Mouse (Mus musculus) heart, adult 2 months (tissue): Measurements from ENCODE around the gene Uap1.

Source experiments
- CTCF ChIP-seq: fragments of 200-600 bp; IDR thresholded peaks from 2 replicates; pipeline ENCODE4 v1.8.1; 2022; ENCODE audit warnings: antibody characterized with exemption, mild to moderate bottlenecking, moderate library complexity
- EP300 ChIP-seq: fragments of 200-500 bp; IDR thresholded peaks from 2 replicates; pipeline ENCODE4 v1.6.1; 2011; ENCODE audit warnings: low read depth, low read length, control low read depth; ENCODE audit not compliant: insufficient read depth
- POLR2A ChIP-seq: fragments of 200-500 bp; IDR thresholded peaks from 2 replicates; pipeline ENCODE4 v1.6.1; 2011; ENCODE audit warnings: mild to moderate bottlenecking, low read depth, low read length, control low read depth; ENCODE audit not compliant: insufficient read depth

DNA sequence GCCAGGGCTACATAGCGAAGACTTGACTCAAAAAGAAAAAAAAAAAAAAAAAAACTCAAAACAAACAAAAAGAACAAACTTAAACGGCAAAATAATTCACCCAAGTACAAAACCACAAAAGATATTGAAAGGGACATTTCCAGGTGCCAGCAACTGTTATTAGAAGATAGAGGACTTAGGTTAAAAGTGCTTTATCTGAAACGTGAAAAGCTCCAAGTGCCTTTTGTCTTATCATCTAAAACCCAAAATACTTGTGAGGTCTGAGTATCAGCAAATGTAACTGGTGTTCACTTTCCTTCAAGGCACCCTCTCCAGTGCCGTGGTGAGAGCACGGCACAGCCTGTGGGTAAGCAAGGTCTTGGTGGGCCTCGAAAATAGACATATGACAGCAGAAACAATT lies 26.2 kb downstream of the Uap1 start:
- no peak for TF ChIP-seq POLR2A
- no peak for TF ChIP-seq CTCF
- no peak for TF ChIP-seq EP300
